Mouse (Mus musculus) E14TG2a.4 (cell line): ENCODE data around the gene Shisa9.

Experiments
- CTCF ChIP-seq: conservative IDR thresholded peaks from 2 replicates; pipeline ENCODE4 v1.5.1; 2014; ENCODE audit warnings: low read length
- NANOG ChIP-seq: IDR thresholded peaks from 2 replicates; pipeline ENCODE4 v1.6.1; 2014; ENCODE audit warnings: borderline replicate concordance, low read length, mixed read lengths
- POU5F1 ChIP-seq: IDR thresholded peaks from 2 replicates; pipeline ENCODE4 v1.6.1; 2014; ENCODE audit warnings: low read length, borderline replicate concordance

DNA sequence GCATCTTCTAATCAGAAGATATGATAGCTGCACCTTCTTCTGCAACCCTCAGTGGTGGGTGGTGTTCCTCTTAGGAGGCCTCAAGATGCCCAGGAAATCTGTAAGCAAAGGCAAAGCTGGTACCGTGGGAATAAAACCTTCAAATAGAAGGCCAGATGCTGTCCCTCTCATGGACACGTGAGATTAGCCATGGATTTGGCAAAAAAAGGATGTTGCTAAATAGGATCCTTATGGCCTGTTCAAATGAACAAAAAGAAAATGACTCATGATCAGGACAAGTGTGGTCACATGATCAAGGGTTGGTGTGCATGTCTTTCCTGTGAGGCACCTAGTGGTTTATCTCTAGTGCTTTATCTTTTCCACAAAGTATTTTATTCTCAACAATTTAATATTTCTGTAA lies 194.1 kb downstream of the Shisa9 start:
- TF ChIP-seq CTCF, result no peak
- TF ChIP-seq NANOG, result no peak
- no peak for TF ChIP-seq POU5F1
